Mouse (Mus musculus): Measurements from ENCODE around the gene Mtcp1. TPM values are rescaled to one million over a fixed set of nuclear protein-coding genes. Genes with fewer than 3 reads are reported as not detected.

The Mtcp1 gene
- total RNA-seq (2023): 1 to 10 TPM; 3.6 to 5.2 TPM

DNA sequence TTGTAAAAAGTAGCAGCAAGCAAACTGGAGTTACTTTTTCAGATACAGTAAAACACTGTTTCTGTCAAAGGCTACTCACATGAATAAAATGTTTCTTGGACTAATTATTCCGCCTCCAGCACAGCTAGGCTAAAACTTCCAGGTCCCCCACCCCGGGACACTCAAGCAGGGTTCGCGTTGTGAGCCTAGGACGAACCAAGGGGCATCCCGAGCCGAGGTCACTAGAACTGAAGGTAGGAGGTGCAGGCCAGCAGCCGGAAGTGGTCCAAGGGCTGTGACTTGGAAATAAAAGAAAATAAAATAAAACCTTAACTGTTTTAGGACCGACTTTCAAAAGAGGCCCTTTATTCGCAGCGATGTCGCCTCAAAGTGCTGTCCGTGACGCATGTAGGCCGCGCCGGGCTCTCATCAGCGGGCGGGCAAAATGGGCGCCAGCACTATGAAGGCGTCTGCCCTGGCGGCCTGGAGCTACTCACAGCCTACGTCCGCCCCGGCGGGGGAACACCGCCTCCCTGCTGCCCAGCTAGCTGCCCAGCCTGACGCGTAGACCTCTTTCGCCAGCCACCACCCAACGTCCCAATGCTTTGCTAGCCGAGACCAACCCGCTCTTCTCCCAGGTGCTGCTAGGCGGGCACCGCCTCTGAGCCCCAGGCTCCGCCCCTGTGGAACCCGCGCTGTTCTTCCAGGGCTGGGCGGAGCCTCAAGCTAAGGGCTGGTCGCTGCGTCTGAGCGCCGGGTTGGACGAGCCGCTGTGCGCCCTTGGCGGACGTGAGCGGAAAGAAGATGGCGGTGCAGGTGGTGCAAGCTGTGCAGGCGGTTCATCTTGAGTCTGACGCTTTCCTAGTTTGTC is at the start of gene Mtcp1, which contains the start of the genes Cmc4 and Brcc3:
Gene Mtcp1 (minus strand): TSS at position 653 of the 850 bp plus-strand sequence.
Gene Cmc4 (minus strand): TSS at position 649 of the 850 bp plus-strand sequence.
Gene Brcc3 (plus strand): TSS at position 693 of the 850 bp plus-strand sequence.

DNA sequence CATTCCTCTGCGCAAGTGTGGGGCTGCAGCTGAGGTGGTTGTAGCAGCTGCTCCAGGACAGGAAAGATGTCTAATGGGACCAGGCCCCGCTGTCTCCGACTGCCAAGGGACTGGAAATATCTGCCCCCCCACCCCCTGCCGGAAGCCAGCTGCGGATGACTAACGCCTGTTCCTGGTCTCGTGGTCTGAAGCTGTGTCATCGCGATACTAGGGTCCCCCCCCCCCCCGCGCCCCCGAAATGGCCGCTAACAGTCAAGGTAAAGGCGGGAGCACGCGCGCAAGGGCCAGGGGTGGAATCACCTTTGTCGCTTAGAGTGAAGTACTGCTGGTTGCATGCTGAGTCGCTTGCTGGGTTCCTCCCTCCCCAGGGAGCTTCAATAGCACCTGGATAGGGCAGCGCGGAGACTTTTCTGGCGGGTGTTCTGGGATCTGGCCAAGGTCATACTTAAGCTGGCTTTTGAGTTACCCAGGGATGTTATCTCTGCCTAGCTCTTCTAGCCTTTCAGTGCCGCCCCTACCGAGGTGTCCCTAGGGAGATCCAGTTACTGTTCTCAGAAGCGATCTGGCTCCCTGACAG is 34.1 kb downstream of the Mtcp1 start, which contains the start of the genes Fundc2 and F8:
Gene Fundc2 (plus strand): TSS at position 205 of the 577 bp plus-strand sequence.
Gene F8 (minus strand): TSS at position 421 of the 577 bp plus-strand sequence.

Other genes with a start within 250 kb of the Mtcp1 start
- 10 to 100 TPM in 1 of 2 experiments, 1 to 10 TPM in 1; 9.0 to 10.2 TPM for gene Fundc2, start 34.2 kb downstream of the Mtcp1 start, total RNA-seq (2023)
- under 1 TPM; 0.18 to 0.44 TPM for gene F8, start 34.0 kb downstream of the Mtcp1 start, total RNA-seq (2023)
- 1 to 10 TPM; 5.5 to 7.0 TPM for gene Cmc4, start within 50 bp of the Mtcp1 start, total RNA-seq (2023)
- 10 to 100 TPM; 15.1 to 17.3 TPM for gene Brcc3, start within 50 bp of the Mtcp1 start, total RNA-seq (2023)
- 10 to 100 TPM; 39.9 to 41.4 TPM for gene Vbp1, start 97.7 kb upstream of the Mtcp1 start, total RNA-seq (2023)
- gene Rab39b, start 161.6 kb upstream of the Mtcp1 start, total RNA-seq (2023): not detected

Data from neutrophil, adult 83 days (primary cell).